Mouse (Mus musculus) stomach, postnatal 0 days (tissue): Measurements from ENCODE around the gene A530084C06Rik.

Experiments
- CTCF ChIP-seq: IDR thresholded peaks from 2 replicates; pipeline ENCODE4 v1.5.1; 2016; ENCODE audit warnings: antibody characterized with exemption, low read depth, mild to moderate bottlenecking, moderate library complexity
- EP300 ChIP-seq: optimal IDR thresholded peaks from 2 replicates; pipeline ENCODE3; 2016; ENCODE audit warnings: antibody characterized with exemption

DNA sequence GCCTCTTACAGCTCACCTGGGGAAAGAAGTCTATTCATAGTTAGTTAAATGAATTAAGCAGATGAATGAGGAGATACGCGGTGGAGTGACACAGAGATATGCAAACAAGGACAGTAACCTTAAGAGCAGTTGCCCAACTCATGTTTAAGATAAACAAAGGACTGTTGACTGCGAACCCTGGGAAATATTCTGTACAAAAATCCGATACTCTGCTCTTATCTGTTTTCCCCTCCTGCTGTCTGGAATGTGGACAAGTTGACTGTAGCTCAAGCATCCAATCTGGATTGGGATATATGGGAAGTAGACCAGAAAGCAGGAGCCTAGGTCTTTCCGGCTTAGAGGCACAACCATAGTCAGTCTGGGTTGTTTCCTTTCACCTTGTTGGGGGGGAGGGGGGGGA lies 27.9 kb downstream of the A530084C06Rik start:
- TF ChIP-seq EP300 (no peak), CTCF (no peak)
